Mouse (Mus musculus): ENCODE results near the gene Celf5. TPM values are rescaled to one million over a fixed set of nuclear protein-coding genes. Genes with fewer than 3 reads are reported as not detected.

Gene Celf5
- total and polyA plus RNA-seq, 3 experiments: 0.08 to 0.38 TPM; not detected in 1

DNA sequence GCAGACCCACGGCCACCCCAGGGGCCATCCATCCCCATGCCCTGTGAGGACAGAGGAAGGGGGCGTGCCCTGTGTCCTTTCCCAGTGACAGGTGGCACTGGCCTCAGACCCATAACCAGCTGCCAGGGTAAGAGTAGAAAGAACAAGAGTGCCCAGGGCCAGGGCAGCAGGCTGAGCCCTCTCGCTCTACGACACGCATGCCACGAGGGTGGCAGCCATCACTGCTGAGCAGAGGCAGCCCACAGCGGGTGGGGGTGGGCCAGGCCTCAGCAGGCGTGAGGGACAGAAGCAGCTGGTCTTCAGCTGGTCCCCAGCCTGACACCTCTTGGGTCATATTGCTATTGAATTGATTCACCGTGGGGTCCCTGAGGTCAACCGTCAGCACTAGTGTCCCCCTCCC, 4.0 kb upstream of the Celf5 start:
- no peak overlapping the region for H3K9ac ChIP-seq (ENCODE audit: control insufficient read depth, low read depth, low read length, poor library complexity, severe bottlenecking)
- H3K79me2 ChIP-seq (ENCODE audit: control insufficient read depth, insufficient read depth, low read length, poor library complexity): no peaks in the 10 kb centered on the region
- DNase-seq (ENCODE audit: low read depth, low spot score): no peak
- H3K4me3 ChIP-seq (ENCODE audit: control insufficient read depth in 1 of 2, insufficient read depth in 1 of 2, low read depth in 2 of 2, low read length in 2 of 2): no peak overlapping the region
- peaks cover 0 to 14% of the 10 kb centered on the region in 2 experiments; a peak in 2 of 4 replicates for H3K4me1 ChIP-seq (ENCODE audit: control insufficient read depth in 1 of 2, insufficient read depth in 2 of 2, low read length in 2 of 2)
- no peaks in the 10 kb centered on the region; a peak in 1 of 4 replicates for H3K36me3 ChIP-seq (ENCODE audit: control insufficient read depth in 1 of 2, insufficient read depth in 2 of 2, low read length in 2 of 2)
- no peaks in the 10 kb centered on the region for H3K9me3 ChIP-seq (replicated peaks; ENCODE audit: insufficient read depth, low read length)
- H3K27me3 ChIP-seq (ENCODE audit: control insufficient read depth in 1 of 2, insufficient read depth in 2 of 2, low read length in 2 of 2): no peaks in the 10 kb centered on the region
- TF ChIP-seq MXI1 (IDR thresholded peaks at IDR 0.05; ENCODE audit: low read depth, low read length): no peak
- TF ChIP-seq CHD1 (IDR thresholded peaks at IDR 0.05; ENCODE audit: low read depth, low read length): no peak
- no peak for TF ChIP-seq EP300 (IDR thresholded peaks at IDR 0.05; ENCODE audit: low read depth in 1 of 2, low read length in 2 of 2)
- TF ChIP-seq ZNF384 (IDR thresholded peaks at IDR 0.05; ENCODE audit: low read depth, low read length): no peak
- no peak for TF ChIP-seq MYC (IDR thresholded peaks at IDR 0.05; ENCODE audit: low read depth, low read length)
- no peak for TF ChIP-seq MAX (IDR thresholded peaks at IDR 0.05; ENCODE audit: low read length)
- no peak for TF ChIP-seq MEF2A (IDR thresholded peaks at IDR 0.05; ENCODE audit: extremely low read depth, insufficient replicate concordance, low read depth, low read length, poor library complexity, severe bottlenecking)
- no peak for TF ChIP-seq CTCF (IDR thresholded peaks at IDR 0.05 in 2 of 3, conservative IDR thresholded peaks at IDR 0.05 in 1 of 3; ENCODE audit: control insufficient read depth in 1 of 3, insufficient read depth in 1 of 3, low read depth in 2 of 3, low read length in 3 of 3, poor library complexity in 1 of 3, severe bottlenecking in 1 of 3)
- no peak for TF ChIP-seq MAFK (IDR thresholded peaks at IDR 0.05; ENCODE audit: borderline replicate concordance, low read depth, low read length)
- no peak for TF ChIP-seq USF1 (IDR thresholded peaks at IDR 0.05; ENCODE audit: low read depth, low read length)
- TF ChIP-seq GATA1 (IDR thresholded peaks at IDR 0.05; ENCODE audit: low read depth, low read length): no peak
- no peak for TF ChIP-seq CHD2 (IDR thresholded peaks at IDR 0.05; ENCODE audit: low read length)
- no peak for TF ChIP-seq GABPA (IDR thresholded peaks at IDR 0.05; ENCODE audit: low read depth, low read length)
- TF ChIP-seq RCOR1 (IDR thresholded peaks at IDR 0.05; ENCODE audit: low read depth, low read length): no peak
- no peak for TF ChIP-seq ZC3H11A (IDR thresholded peaks at IDR 0.05; ENCODE audit: low read depth, low read length)
- no peak for TF ChIP-seq TCF12 (IDR thresholded peaks at IDR 0.05; ENCODE audit: low read depth, low read length)
- no peak for TF ChIP-seq MYB (IDR thresholded peaks at IDR 0.05; ENCODE audit: low read depth, low read length)
- TF ChIP-seq MAZ (IDR thresholded peaks at IDR 0.05; ENCODE audit: low read depth, low read length): no peak
- TF ChIP-seq TBP (IDR thresholded peaks at IDR 0.05; ENCODE audit: low read depth, low read length): no peak
- no peak overlapping the region for H3K27ac ChIP-seq (ENCODE audit: control insufficient read depth, low read depth, low read length)

DNA sequence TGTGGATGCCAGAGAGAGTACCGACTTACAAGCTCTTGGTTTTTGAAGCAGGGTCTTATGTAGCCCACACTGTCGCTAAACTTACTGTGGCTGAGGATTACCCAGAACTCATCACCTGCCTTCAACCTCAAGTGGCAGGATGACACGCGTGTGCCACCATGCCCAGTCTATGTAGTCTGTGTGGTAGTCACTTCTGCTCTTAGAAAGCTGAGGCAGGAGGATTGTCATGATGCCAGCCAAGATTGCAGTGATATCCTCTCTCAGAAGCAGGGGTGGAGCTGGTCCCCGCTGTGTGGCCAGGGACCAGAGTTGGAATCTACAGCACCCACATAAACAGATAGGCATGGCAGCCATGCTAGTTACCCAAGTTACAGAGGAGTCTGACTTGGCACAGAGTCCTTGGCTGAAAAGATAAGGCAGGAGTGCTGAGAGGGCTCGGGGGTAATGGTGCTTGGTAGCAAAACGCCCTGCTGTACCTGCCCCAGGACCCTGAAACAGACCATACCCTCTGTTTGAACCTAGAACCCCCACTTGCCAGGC, 3.0 kb upstream of the Celf5 start:
- Histone ChIP-seq H3K4me1 (ENCODE audit: control insufficient read depth in 1 of 2, insufficient read depth in 2 of 2, low read length in 2 of 2) (peaks cover 0 to 14% of the 10 kb centered on the region in 2 experiments; a peak in 2 of 4 replicates), H3K9me3 (replicated peaks; ENCODE audit: insufficient read depth, low read length) (no peaks in the 10 kb centered on the region), H3K9ac (ENCODE audit: control insufficient read depth, low read depth, low read length, poor library complexity, severe bottlenecking) (no peak overlapping the region), H3K79me2 (ENCODE audit: control insufficient read depth, insufficient read depth, low read length, poor library complexity) (no peaks in the 10 kb centered on the region), H3K27me3 (ENCODE audit: control insufficient read depth in 1 of 2, insufficient read depth in 2 of 2, low read length in 2 of 2) (no peaks in the 10 kb centered on the region), H3K27ac (ENCODE audit: control insufficient read depth, low read depth, low read length) (no peak overlapping the region), H3K36me3 (ENCODE audit: control insufficient read depth in 1 of 2, insufficient read depth in 2 of 2, low read length in 2 of 2) (no peaks in the 10 kb centered on the region; a peak in 1 of 4 replicates), H3K4me3 (ENCODE audit: control insufficient read depth in 1 of 2, insufficient read depth in 1 of 2, low read depth in 2 of 2, low read length in 2 of 2) (no peak overlapping the region)
- peak; percentile 55 for DNase-seq (ENCODE audit: low read depth, low spot score)
- no peak for TF ChIP-seq EP300 (IDR thresholded peaks at IDR 0.05; ENCODE audit: low read depth in 1 of 2, low read length in 2 of 2)
- TF ChIP-seq POLR2AphosphoS2 (IDR thresholded peaks at IDR 0.05; ENCODE audit: low read length): peak; percentile 87
- TF ChIP-seq GATA1 (IDR thresholded peaks at IDR 0.05; ENCODE audit: low read depth, low read length): peak; percentile 16; the same call in 1 of the 2 replicates
- no peak for TF ChIP-seq MEF2A (IDR thresholded peaks at IDR 0.05; ENCODE audit: extremely low read depth, insufficient replicate concordance, low read depth, low read length, poor library complexity, severe bottlenecking)
- no peak for TF ChIP-seq TAL1 (IDR thresholded peaks at IDR 0.05; ENCODE audit: low read length)
- 0 out of 2 replicates have a peak, but pooled peaks have one; percentile 5 for TF ChIP-seq ZMIZ1 (IDR thresholded peaks at IDR 0.05; ENCODE audit: low read depth, low read length)
- TF ChIP-seq MAZ (IDR thresholded peaks at IDR 0.05; ENCODE audit: low read depth, low read length): no peak
- no peak for TF ChIP-seq ELF1 (IDR thresholded peaks at IDR 0.05; ENCODE audit: low read depth, low read length)
- peak in 1 of 2 experiments; percentile 28; a peak in 1 of 4 replicates for TF ChIP-seq POLR2A (IDR thresholded peaks at IDR 0.05; ENCODE audit: control insufficient read depth in 1 of 2, insufficient read depth in 1 of 2, low read depth in 1 of 2, low read length in 2 of 2, poor library complexity in 1 of 2)
- TF ChIP-seq TBP (IDR thresholded peaks at IDR 0.05; ENCODE audit: low read depth, low read length): no peak
- TF ChIP-seq MAX (IDR thresholded peaks at IDR 0.05; ENCODE audit: low read length): no peak
